Comparison of ENCODE assay signal across 8 mouse cellular contexts in genomic region chr11:97468639-97469287, GRCm38 (mm10). TPM values are rescaled to one million over a fixed set of nuclear protein-coding genes. Genes with fewer than 3 reads are reported as not detected.
DNase-seq lines count a peak whose midpoint lies in the region; ATAC-seq lines count a peak whose summit lies in the region.

No protein-coding gene starts in this region.

- ATAC-seq in hindbrain, embryonic 11.5 days (ENCODE audit: low FRiP score): peak; percentile 38; the same call in 1 of the 2 replicates

- no peaks in the 10 kb centered on the region for H3K36me3 ChIP-seq in hindbrain, embryonic 11.5 days (ENCODE audit: control insufficient read depth, insufficient read depth, low read length)

- no peak overlapping the region for H3K4me3 ChIP-seq in hindbrain, embryonic 11.5 days (ENCODE audit: low read depth, low read length)

- DNase-seq in Muller cell, postnatal 12 days (ENCODE audit: inconsistent ontology term): peak; percentile 86
- DNase-seq in cerebellum, adult 9-10 months: peak; percentile 91
- peak; percentile 59 to 92 for DNase-seq in frontal cortex, adult 2 months (ENCODE audit: extremely low spot score in 1 of 2, low spot score in 1 of 2)
- DNase-seq in hindbrain, embryonic 11.5 days (ENCODE audit: low spot score): peak; percentile 94
- peak; percentile 73 for DNase-seq in layer of hippocampus, adult 9-11 months
- DNase-seq in lung, postnatal 14 days: peak; percentile 94
- peak; percentile 91 for DNase-seq in retina, postnatal 1 day
- peak; percentile 76 to 78 for DNase-seq in thymus, postnatal 36 days

- H3K9ac ChIP-seq in hindbrain, embryonic 11.5 days (ENCODE audit: low read depth, low read length): no peak overlapping the region

- 47% methylated on average over 14 of the region's 14 CpGs for WGBS in hindbrain, embryonic 11.5 days

- no peak overlapping the region for H3K27ac ChIP-seq in hindbrain, embryonic 11.5 days (ENCODE audit: low read depth, low read length)

- H3K9me3 ChIP-seq in hindbrain, embryonic 11.5 days (ENCODE audit: control insufficient read depth, low read length): no peaks in the 10 kb centered on the region

- no peak overlapping the region for H3K4me2 ChIP-seq in hindbrain, embryonic 11.5 days (replicated peaks; ENCODE audit: low read depth, low read length)

- H3K4me1 ChIP-seq in hindbrain, embryonic 11.5 days (replicated peaks; ENCODE audit: control insufficient read depth, insufficient read depth, low read length): no peaks in the 10 kb centered on the region

- H3K27me3 ChIP-seq in hindbrain, embryonic 11.5 days (ENCODE audit: control insufficient read depth, insufficient read depth, low read length): 0 out of 2 replicates have a peak, but pooled peaks cover under 1% of the 10 kb centered on the region

RNA-seq across cellular contexts. Expression of gene 4933428G20Rik, which starts 31.4 kb away (rescaled TPM):
- polyA plus RNA-seq in frontal cortex, adult 2 months (2012; rRNA removed): 0.13 and 0.24 TPM in 2 replicates
- 0.20 TPM in 1 of 2 replicates, not detected in the other for polyA plus RNA-seq in hindbrain, embryonic 11.5 days (2014; fragmentation: Nextera tagmentation; extraction: Ambion mirVana)

RNA-seq across cellular contexts. Expression of gene Arhgap23, which starts 53.4 kb away (rescaled TPM):
- polyA plus RNA-seq in frontal cortex, adult 2 months (2012; rRNA removed): 53.4 and 64.2 TPM in 2 replicates
- 3.5 TPM in 2 replicates for polyA plus RNA-seq in hindbrain, embryonic 11.5 days (2014; fragmentation: Nextera tagmentation; extraction: Ambion mirVana)

Comparison
In these comparisons a context has a peak if more than half of its experiments do, and no peak if none do; other contexts are left out.
1. RNA of gene Arhgap23, which starts 53.4 kb away (polyA plus RNA-seq): 53.4 to 64.2 TPM in frontal cortex, adult 2 months; 3.5 TPM in hindbrain, embryonic 11.5 days; every median in the first group is over 10 times any median in the second.
2. Peak in every context shown above with its lines, with median percentiles within 50 percentile points of each other: DNase-seq.